Mouse (Mus musculus) lung, postnatal 0 days (tissue): Measurements from ENCODE around the gene Frrs1. TPM values are rescaled to one million over a fixed set of nuclear protein-coding genes. Genes with fewer than 3 reads are reported as not detected.

Experiments
- ATAC-seq: fragments of 200-750 bp; cut with Nextera tagmentation; 2 replicates; pipeline ENCODE4 v1.8.0; 2017; ENCODE audit warnings: moderate library complexity
- DNase-seq: peaks from one replicate; pipeline ENCODE4 v3.0.0-alpha.2; 2016; ENCODE audit warnings: low spot score
- H3K27ac ChIP-seq: fragments of 300-500 bp; sonication (generic); 2 replicates; pipeline ENCODE4 v1.5.1; 2014; ENCODE audit warnings: antibody characterized with exemption, mild to moderate bottlenecking, low read length, mixed read lengths
- H3K27me3 ChIP-seq: fragments of 300-500 bp; sonication (generic); replicated peaks from 2 replicates; pipeline ENCODE4 v1.6.1; 2014; ENCODE audit warnings: low read length, mixed read lengths; ENCODE audit not compliant: insufficient read depth
- H3K36me3 ChIP-seq: fragments of 300-500 bp; sonication (generic); 2 replicates; pipeline ENCODE4 v1.6.1; 2014; ENCODE audit warnings: low read length, mixed read lengths; ENCODE audit not compliant: insufficient read depth
- H3K4me1 ChIP-seq: fragments of 300-500 bp; sonication (generic); 2 replicates; pipeline ENCODE4 v1.6.1; 2014; ENCODE audit warnings: antibody characterized with exemption, low read depth, low read length, mixed read lengths; ENCODE audit not compliant: insufficient read depth
- H3K4me2 ChIP-seq: fragments of 300-500 bp; sonication (generic); replicated peaks from 2 replicates; pipeline ENCODE4 v1.6.1; 2014; ENCODE audit warnings: low read depth, mild to moderate bottlenecking, low read length, moderate library complexity, mixed read lengths
- H3K4me3 ChIP-seq: fragments of 300-500 bp; sonication (generic); 2 replicates; pipeline ENCODE4 v1.5.1; 2014; ENCODE audit warnings: low read depth, low read length
- H3K9ac ChIP-seq: fragments of 300-500 bp; sonication (generic); replicated peaks from 2 replicates; pipeline ENCODE4 v1.6.1; 2014; ENCODE audit warnings: low read depth, mild to moderate bottlenecking
- H3K9me3 ChIP-seq: fragments of 300-500 bp; sonication (generic); 2 replicates; pipeline ENCODE4 v1.6.1; 2016; ENCODE audit warnings: low read length, mixed read lengths
- CTCF ChIP-seq: IDR thresholded peaks from 2 replicates; pipeline ENCODE4 v1.5.1; 2016; ENCODE audit warnings: antibody characterized with exemption, mild to moderate bottlenecking
- EP300 ChIP-seq: IDR thresholded peaks from 2 replicates; pipeline ENCODE4 v1.6.1; 2016; ENCODE audit warnings: antibody characterized with exemption, mild to moderate bottlenecking, control low read depth
- WGBS: fragments of 180-500 bp; shearing (Covaris S2); extraction: QIAGEN DNeasy Blood & Tissue Kit; methylation state at CpG from one replicate; pipeline ENCODE4 v1.1.7; 2014; 5-methylcytosine and 5-hydroxymethylcytosine counted together
- polyA plus RNA-seq: library from polyadenylated mRNA; unstranded; fragments of >200 nt; fragmentation: Nextera tagmentation; extraction: Ambion mirVana; gene quantifications from 2 replicates; pipeline ENCODE4 v1.2.1, GENCODE M21; 2015

The Frrs1 gene
- polyA plus RNA-seq, 1 experiment from 2014 or later: 5.6 TPM

DNA sequence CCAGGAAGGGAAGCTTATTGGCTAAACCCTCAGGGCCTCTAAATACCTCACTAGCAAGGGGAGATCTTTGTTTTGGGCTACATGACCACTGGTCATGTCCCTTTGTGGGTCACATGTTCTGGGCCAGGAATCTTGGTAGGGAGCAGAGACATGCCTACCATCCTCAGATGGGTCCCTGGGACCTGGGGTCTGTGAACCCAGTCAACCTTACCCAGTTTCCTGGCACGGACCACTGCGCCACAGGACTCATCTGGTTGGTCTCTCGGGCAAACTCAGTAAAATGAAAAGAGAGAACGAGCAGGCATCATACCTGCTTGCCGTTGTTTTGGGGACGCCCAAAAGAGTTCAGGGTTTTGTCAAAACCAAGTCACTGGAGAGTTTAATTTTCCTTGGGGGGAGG is 25.0 kb upstream of the Frrs1 start:
- TF ChIP-seq CTCF (no peak), EP300 (no peak)
- 87% methylated on average over 6 of the region's 6 CpGs for WGBS
- H3K27me3 ChIP-seq: no peaks in the 10 kb centered on the region
- H3K27ac ChIP-seq: no peak overlapping the region
- DNase-seq (no peak), ATAC-seq (no peak)
- no peaks in the 10 kb centered on the region for H3K9me3 ChIP-seq
- H3K4me3 ChIP-seq: no peak overlapping the region
- no peaks in the 10 kb centered on the region for H3K4me1 ChIP-seq
- H3K36me3 ChIP-seq: no peaks in the 10 kb centered on the region
- H3K4me2 ChIP-seq: no peak overlapping the region
- H3K9ac ChIP-seq: no peak overlapping the region

DNA sequence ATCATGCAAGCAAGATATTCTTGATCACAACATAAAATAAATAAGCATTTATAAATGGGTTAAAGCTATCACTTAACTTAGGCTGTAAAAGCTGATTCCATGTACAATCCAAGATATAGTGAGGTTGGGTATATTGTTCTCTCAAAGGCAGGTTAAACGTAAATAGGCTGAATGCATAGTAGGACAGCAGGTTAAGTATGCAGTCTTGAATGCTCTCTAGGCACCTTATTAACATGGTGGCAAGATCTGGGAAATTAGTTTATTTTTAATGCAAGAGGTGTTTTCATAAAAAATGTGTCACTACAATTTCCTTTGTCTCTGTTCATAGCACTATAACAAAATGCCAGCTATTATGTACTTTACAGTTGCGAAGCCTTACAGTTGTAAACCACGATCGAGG is 23.9 kb upstream of the Frrs1 start:
- no peak overlapping the region for H3K9ac ChIP-seq
- no peak for ATAC-seq
- no peak for DNase-seq

DNA sequence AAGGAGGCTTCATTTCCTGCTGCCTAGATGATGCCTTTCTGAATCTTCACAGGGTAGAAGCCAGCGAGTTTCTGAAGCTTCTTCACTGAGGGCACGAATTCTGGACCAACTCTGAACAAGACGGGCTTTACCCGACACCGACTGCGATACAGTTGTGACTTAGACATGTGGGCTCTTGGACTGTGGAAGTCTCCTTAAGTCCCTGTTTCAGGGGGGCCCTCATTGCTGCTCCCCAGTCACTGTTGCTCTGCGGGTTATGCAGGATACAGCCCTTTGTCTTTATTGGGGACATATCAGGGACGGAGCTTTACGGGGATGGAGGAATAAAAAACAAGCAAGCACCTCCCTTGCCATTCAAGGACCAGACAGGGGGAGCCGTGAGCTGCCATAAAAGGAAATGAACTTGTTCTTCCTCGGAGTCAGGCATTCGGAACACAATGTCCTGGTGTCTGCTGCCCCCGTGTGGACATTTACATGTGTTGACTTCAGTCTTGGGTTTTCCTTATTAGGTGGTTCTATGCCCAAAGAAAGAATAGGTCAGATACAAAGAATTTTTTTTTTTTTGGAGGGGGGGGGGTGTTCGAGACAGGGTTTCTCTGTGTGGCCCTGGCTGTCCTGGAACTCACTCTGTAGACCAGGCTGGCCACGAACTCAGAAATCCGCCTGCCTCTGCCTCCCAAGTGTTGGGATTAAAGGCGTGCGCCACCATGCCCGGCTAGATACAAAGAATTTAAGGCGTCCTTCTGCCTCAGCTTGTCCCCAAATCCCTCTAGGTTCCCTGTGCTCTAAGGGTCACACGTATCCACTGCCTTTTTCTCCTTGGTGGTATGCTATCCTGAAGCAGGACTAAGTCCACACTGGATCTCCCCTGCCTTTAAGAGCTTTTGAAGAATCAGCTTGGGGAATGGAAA is 23.2 kb upstream of the Frrs1 start:
- peak overlapping the region; percentile 11; the same call in 1 of the 2 replicates for H3K4me3 ChIP-seq
- H3K27me3 ChIP-seq: no peaks in the 10 kb centered on the region
- TF ChIP-seq EP300: no peak
- TF ChIP-seq CTCF: peak; percentile 92
- no peak overlapping the region for H3K27ac ChIP-seq
- H3K9ac ChIP-seq: no peak overlapping the region
- no peaks in the 10 kb centered on the region for H3K36me3 ChIP-seq
- peak; percentile 93 for DNase-seq
- peak; percentile 85 for ATAC-seq
- no peaks in the 10 kb centered on the region for H3K9me3 ChIP-seq
- H3K4me2 ChIP-seq: peak overlapping the region; percentile 50
- 20% methylated on average over 21 of the region's 21 CpGs for WGBS
- H3K4me1 ChIP-seq: no peaks in the 10 kb centered on the region

More for the DNA sequence above, 23.9 kb upstream of the Frrs1 start:
- H3K4me1 ChIP-seq: no peaks in the 10 kb centered on the region
- peak overlapping the region; percentile 50; the same call in 1 of the 2 replicates for H3K4me2 ChIP-seq
- H3K27ac ChIP-seq: no peak overlapping the region
- no peaks in the 10 kb centered on the region for H3K27me3 ChIP-seq
- no peaks in the 10 kb centered on the region for H3K36me3 ChIP-seq
- 60% methylated on average over 4 of the region's 4 CpGs for WGBS
- H3K4me3 ChIP-seq: no peak overlapping the region
- no peaks in the 10 kb centered on the region for H3K9me3 ChIP-seq
- TF ChIP-seq CTCF: no peak
- TF ChIP-seq EP300: no peak

DNA sequence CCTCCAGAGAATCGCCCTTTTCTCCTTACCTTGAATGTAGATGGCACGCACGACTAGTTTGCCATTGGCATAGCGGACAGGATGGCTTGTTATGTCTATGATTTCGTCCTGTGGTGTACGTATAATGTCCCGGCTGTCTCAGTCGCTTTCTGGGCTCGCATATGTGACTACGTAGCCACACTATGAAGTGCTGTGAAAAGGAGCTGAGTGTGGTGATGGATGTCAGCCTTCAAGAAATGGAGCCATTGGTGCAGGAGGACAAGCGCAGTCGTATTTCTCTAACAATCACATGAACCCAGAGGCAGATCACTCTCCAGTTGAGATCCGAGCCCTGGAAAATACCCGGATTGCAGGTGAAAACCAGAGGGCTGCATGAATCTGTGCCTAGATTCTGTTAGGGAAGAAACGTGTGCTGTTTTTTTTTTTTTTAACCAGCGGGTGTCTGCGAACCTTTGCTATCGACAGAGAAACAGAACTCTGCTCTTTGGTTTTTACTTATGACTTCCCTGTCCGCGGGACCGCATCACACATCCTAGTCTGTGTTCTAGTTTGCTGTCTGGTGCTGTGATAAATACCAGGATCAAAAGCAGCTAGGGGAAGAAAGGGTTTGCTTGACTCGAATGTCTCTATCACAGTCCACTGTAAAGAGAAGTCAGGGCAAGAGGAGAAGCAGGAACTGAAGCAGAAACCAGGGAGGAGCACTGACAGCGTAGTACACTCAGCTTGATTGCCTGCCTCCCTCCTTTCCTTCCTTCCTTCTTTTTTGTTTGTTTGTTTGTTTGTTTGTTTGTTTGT is 22.4 kb upstream of the Frrs1 start:
- Histone ChIP-seq H3K9ac (no peak overlapping the region), H3K36me3 (no peaks in the 10 kb centered on the region), H3K4me3 (no peak overlapping the region), H3K9me3 (no peaks in the 10 kb centered on the region), H3K27me3 (no peaks in the 10 kb centered on the region), H3K4me1 (no peaks in the 10 kb centered on the region), H3K27ac (no peak overlapping the region), H3K4me2 (no peak overlapping the region)
- TF ChIP-seq EP300 (no peak), CTCF (no peak)
- DNase-seq: no peak
- WGBS: 74% methylated on average over 23 of the region's 23 CpGs
- no peak for ATAC-seq

DNA sequence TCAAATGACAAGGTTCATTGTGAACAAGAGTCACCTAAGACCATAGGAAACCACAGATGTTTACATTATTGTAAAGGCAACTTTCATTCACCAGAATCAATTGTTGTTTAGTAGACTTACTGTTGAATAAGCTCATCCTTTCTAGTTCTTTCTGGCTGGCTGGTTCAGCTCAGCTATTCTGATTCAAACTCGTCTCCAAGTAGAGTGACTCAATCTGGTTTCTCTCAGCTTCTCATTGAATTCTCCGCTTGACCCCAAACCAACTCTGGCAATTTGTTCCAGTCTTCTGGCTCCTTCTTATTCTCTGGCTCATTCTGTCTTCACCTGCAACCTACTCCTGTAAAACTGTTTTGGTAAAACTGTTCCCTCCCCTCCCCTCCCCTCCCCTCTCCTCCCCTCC is 18.0 kb upstream of the Frrs1 start:
- DNase-seq: no peak
- Histone ChIP-seq H3K27ac (no peak overlapping the region), H3K9me3 (no peaks in the 10 kb centered on the region), H3K4me3 (no peak overlapping the region), H3K4me2 (no peak overlapping the region), H3K36me3 (no peaks in the 10 kb centered on the region), H3K9ac (no peak overlapping the region), H3K4me1 (no peaks in the 10 kb centered on the region), H3K27me3 (no peaks in the 10 kb centered on the region)
- 81% methylated on average over 2 of the region's 2 CpGs for whole genome bisulfite sequencing
- no peak for ATAC-seq
- no peak for TF ChIP-seq CTCF
- no peak for TF ChIP-seq EP300

DNA sequence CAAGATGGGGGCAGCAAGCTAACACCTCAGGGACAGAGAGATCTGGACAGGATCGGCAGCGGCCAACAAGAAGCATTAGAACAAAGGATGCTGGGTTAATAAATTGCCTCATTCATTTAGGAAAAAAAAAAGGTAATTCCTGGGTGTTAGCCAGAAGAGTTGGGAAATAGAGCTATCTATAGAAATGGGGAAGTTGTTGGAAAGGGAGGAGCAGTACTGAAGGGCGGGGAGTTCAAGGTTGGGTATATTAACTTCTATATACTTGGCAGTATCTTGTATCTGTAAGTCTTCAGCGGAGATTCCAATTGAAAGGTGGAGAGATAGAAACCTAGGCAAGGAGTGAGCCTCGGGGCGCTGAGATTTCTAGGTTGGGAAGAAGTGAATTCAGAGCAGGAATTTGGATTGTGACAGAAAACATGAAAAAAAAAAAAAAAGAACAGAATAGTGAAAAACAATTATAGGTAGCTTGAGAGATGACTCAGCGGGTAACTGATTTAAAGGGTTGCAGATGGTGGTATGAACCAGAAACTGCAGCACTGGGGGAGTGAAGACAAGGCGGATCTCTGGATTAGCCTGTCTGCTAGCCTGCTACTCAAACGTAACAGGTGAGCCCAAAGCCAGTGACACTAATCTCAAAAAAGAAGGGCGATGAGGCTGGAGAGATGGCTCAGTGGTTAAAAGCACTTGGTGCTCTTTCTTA is 14.2 kb upstream of the Frrs1 start:
- WGBS: 73% methylated on average over 10 of the region's 10 CpGs

More for the DNA sequence above, 14.2 kb upstream of the Frrs1 start:
- H3K4me3 ChIP-seq: no peak overlapping the region
- H3K27me3 ChIP-seq: no peaks in the 10 kb centered on the region
- 0 out of 2 replicates have a peak, but pooled peaks have one; percentile 23 for ATAC-seq
- H3K27ac ChIP-seq: no peak overlapping the region
- no peak overlapping the region for H3K4me2 ChIP-seq
- H3K9ac ChIP-seq: no peak overlapping the region
- no peaks in the 10 kb centered on the region for H3K9me3 ChIP-seq
- peak; percentile 46 for DNase-seq
- no peaks in the 10 kb centered on the region for H3K4me1 ChIP-seq
- no peak for TF ChIP-seq CTCF
- no peak for TF ChIP-seq EP300
- no peaks in the 10 kb centered on the region for H3K36me3 ChIP-seq
